Mouse (Mus musculus): ENCODE data around the gene Npy4r. TPM values are rescaled to one million over a fixed set of nuclear protein-coding genes. Genes with fewer than 3 reads are reported as not detected.

Gene Npy4r
- polyA plus RNA-seq, 1 experiment from 2014 or later = 0.19 TPM

DNA sequence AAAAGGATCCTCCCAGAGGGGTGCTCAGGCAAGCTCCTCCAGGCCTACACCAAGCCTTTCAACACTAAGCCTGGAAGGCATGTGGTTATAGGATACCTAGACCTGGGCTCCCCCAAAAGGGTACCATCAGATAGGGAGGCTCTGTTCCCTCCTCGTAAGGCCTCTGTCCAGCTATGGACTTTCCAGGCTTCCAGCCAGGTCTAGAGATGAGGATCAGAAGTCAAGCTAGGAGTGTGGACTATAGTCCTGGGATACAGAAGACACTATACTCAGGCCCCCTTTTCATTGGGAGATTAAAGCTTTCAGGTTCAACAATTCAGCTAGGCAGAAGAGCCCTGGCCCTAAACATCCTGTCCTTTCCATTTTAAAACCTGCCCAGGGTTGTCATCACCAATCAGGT, 30.8 kb upstream of the Npy4r start:
- ATAC-seq (ENCODE audit: insufficient number of reproducible peaks, insufficient read depth, low FRiP score, low read depth) = no peak
- Histone ChIP-seq H3K27me3 (ENCODE audit: control insufficient read depth, insufficient read depth, low read length) (no peaks in the 10 kb centered on the region), H3K27ac (ENCODE audit: low read length) (no peak overlapping the region), H3K9me3 (ENCODE audit: control insufficient read depth, low read depth, low read length) (peaks cover 6% of the 10 kb centered on the region; the same call in 1 of the 2 replicates), H3K4me2 (replicated peaks; ENCODE audit: low read depth, low read length) (no peak overlapping the region), H3K36me3 (ENCODE audit: control insufficient read depth, insufficient read depth, low read length) (no peaks in the 10 kb centered on the region), H3K4me3 (ENCODE audit: low read depth, low read length) (no peak overlapping the region), H3K9ac (replicated peaks; ENCODE audit: low read depth, low read length) (no peak overlapping the region), H3K4me1 (ENCODE audit: control insufficient read depth, insufficient read depth, low read length) (no peaks in the 10 kb centered on the region)
- WGBS = 96% methylated on average over 1 of the region's 1 CpGs

DNA sequence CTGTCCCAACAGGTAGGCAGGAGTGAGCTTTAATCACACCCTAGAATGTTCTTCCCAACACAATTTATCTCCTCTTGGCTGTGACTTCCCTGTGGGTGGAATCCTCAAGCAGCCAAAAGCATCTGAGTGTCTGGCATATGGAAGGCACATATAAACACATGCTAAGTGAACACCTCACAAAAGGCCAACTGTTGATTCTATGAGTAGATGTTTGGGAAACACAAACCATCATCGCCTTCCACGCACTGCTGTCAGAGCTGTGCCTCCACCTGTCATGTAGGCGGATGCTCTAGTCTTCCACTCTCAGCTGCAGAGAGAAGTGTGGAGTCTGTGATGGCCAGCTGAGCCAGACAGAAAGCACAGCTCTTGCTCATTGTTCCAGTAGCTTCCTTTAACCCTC, 27.1 kb upstream of the Npy4r start:
- Histone ChIP-seq H3K4me1 (ENCODE audit: control insufficient read depth, insufficient read depth, low read length) (no peaks in the 10 kb centered on the region), H3K9me3 (ENCODE audit: control insufficient read depth, low read depth, low read length) (peaks cover 6% of the 10 kb centered on the region; the same call in 1 of the 2 replicates), H3K27ac (ENCODE audit: low read length) (no peak overlapping the region), H3K9ac (replicated peaks; ENCODE audit: low read depth, low read length) (no peak overlapping the region), H3K36me3 (ENCODE audit: control insufficient read depth, insufficient read depth, low read length) (no peaks in the 10 kb centered on the region), H3K27me3 (ENCODE audit: control insufficient read depth, insufficient read depth, low read length) (no peaks in the 10 kb centered on the region), H3K4me3 (ENCODE audit: low read depth, low read length) (no peak overlapping the region), H3K4me2 (replicated peaks; ENCODE audit: low read depth, low read length) (no peak overlapping the region)
- WGBS = 85% methylated on average over 3 of the region's 3 CpGs
- ATAC-seq (ENCODE audit: insufficient number of reproducible peaks, insufficient read depth, low FRiP score, low read depth) = no peak

DNA sequence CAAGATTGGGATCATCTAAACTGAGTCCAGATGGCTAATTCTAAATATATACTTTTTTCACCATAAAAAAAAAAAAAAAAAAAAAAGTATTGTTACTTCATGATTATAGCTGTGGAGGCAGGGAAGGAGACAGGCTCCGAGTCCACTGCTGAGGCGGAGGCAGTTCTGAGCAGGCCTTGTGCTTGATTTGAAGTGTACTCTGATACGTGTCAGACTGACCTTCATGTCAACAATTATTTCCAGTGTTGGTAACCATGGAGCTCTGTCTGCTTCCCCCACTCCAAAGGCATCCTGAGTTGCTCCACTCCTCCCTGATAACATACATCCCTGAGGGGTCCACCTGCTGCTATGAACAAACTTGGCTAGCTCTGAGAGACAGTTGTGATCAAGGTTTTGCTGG, 18.8 kb upstream of the Npy4r start:
- WGBS = 83% methylated on average over 3 of the region's 3 CpGs
- Histone ChIP-seq H3K4me1 (ENCODE audit: control insufficient read depth, insufficient read depth, low read length) (no peaks in the 10 kb centered on the region), H3K9me3 (ENCODE audit: control insufficient read depth, low read depth, low read length) (no peaks in the 10 kb centered on the region), H3K9ac (replicated peaks; ENCODE audit: low read depth, low read length) (no peak overlapping the region), H3K27ac (ENCODE audit: low read length) (no peak overlapping the region), H3K4me2 (replicated peaks; ENCODE audit: low read depth, low read length) (no peak overlapping the region), H3K4me3 (ENCODE audit: low read depth, low read length) (no peak overlapping the region), H3K36me3 (ENCODE audit: control insufficient read depth, insufficient read depth, low read length) (no peaks in the 10 kb centered on the region), H3K27me3 (ENCODE audit: control insufficient read depth, insufficient read depth, low read length) (no peaks in the 10 kb centered on the region)
- ATAC-seq (ENCODE audit: insufficient number of reproducible peaks, insufficient read depth, low FRiP score, low read depth) = no peak

DNA sequence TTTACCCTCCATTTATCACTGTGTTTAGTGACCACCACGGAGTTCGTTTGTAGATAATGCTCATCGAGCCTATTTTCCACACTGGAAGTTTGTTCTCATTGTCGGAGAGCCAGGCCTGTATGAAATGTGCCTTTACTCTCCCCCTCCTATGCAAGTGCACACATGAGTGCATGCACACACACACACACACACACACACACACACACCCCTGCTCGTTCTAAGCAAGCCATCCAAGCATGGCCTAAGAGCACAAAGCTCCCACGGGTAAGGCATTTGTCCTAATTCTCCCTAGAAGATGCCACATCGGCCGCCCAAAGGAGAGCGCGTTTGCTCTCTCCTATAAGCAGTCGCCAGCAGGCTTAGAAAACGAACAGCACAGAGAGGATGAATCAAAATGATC, 3.5 kb upstream of the Npy4r start:
- Histone ChIP-seq H3K4me2 (replicated peaks; ENCODE audit: low read depth, low read length) (no peak overlapping the region), H3K9ac (replicated peaks; ENCODE audit: low read depth, low read length) (no peak overlapping the region), H3K27ac (ENCODE audit: low read length) (no peak overlapping the region), H3K27me3 (ENCODE audit: control insufficient read depth, insufficient read depth, low read length) (no peaks in the 10 kb centered on the region), H3K36me3 (ENCODE audit: control insufficient read depth, insufficient read depth, low read length) (no peaks in the 10 kb centered on the region), H3K4me1 (ENCODE audit: control insufficient read depth, insufficient read depth, low read length) (peaks cover 5% of the 10 kb centered on the region; the same call in 1 of the 2 replicates), H3K4me3 (ENCODE audit: low read depth, low read length) (no peak overlapping the region), H3K9me3 (ENCODE audit: control insufficient read depth, low read depth, low read length) (no peaks in the 10 kb centered on the region)
- 65% methylated on average over 12 of the region's 12 CpGs for WGBS
- no peak for ATAC-seq (ENCODE audit: insufficient number of reproducible peaks, insufficient read depth, low FRiP score, low read depth)

DNA sequence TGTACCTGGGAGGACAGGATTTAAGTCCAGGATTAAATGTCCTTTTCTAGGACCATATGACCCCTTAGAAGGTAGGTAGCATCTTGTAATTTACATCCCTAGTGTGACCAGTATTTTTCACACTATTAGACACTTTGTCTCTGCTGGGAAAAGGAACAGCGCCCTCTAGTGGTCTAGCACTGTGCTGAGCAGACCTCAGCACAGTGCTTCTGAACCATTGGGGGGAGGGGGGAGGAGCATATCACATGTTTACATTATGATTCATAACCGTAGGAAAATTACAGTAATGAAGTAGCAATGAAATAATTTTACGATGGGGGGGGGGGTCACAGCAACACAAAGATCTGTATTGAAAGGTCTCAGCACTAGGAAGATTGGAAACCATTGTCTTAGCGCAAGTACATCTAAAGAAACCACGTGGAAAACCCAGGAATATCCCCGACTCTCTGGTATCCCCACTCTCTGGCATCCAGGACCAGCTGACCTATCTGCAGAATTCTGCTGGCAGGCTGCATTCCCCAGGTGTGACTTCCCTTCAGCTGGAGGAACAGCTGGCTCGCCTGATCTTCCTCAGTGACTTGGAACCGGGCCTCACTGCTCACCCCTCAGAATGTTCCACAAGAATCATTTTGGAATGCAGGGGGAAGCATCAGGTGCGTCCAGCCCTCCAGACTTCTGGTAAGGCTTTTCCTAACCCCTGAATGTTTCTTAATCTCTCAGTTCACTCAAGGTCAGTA, 2.5 kb upstream of the Npy4r start:
- no peak overlapping the region for H3K9ac ChIP-seq (replicated peaks; ENCODE audit: low read depth, low read length)
- peaks cover 5% of the 10 kb centered on the region; the same call in 1 of the 2 replicates for H3K4me1 ChIP-seq (ENCODE audit: control insufficient read depth, insufficient read depth, low read length)
- no peak overlapping the region for H3K4me3 ChIP-seq (ENCODE audit: low read depth, low read length)
- peak; percentile 68; the same call in 1 of the 2 replicates for ATAC-seq (ENCODE audit: insufficient number of reproducible peaks, insufficient read depth, low FRiP score, low read depth)
- no peak overlapping the region for H3K27ac ChIP-seq (ENCODE audit: low read length)
- H3K9me3 ChIP-seq (ENCODE audit: control insufficient read depth, low read depth, low read length) = no peaks in the 10 kb centered on the region
- WGBS = 50% methylated on average over 9 of the region's 9 CpGs
- H3K4me2 ChIP-seq (replicated peaks; ENCODE audit: low read depth, low read length) = no peak overlapping the region
- no peaks in the 10 kb centered on the region for H3K36me3 ChIP-seq (ENCODE audit: control insufficient read depth, insufficient read depth, low read length)
- H3K27me3 ChIP-seq (ENCODE audit: control insufficient read depth, insufficient read depth, low read length) = no peaks in the 10 kb centered on the region

DNA sequence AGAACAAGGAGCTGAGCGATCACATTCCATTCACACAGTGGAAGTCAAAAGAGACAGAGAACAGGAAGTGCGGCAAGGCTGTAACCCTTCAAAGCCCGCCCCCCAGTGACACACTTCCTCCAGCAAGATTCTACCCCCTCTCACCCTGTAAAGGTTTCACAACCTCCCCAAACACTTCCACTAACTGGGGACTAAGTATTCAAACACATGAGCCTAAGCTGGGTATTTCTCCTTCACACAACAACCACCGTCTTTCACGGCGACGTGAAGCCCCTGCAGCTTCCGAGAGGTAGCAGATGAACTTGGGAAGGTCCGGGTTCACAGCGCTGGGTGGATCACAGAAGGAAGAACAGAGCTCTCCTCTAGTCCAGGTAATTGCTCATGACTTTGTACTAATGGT, 9.4 kb downstream of the Npy4r start:
- H3K4me1 ChIP-seq (ENCODE audit: control insufficient read depth, insufficient read depth, low read length) = no peaks in the 10 kb centered on the region
- no peaks in the 10 kb centered on the region for H3K9me3 ChIP-seq (ENCODE audit: control insufficient read depth, low read depth, low read length)
- ATAC-seq (ENCODE audit: insufficient number of reproducible peaks, insufficient read depth, low FRiP score, low read depth) = no peak
- H3K36me3 ChIP-seq (ENCODE audit: control insufficient read depth, insufficient read depth, low read length) = no peaks in the 10 kb centered on the region
- no peak overlapping the region for H3K4me2 ChIP-seq (replicated peaks; ENCODE audit: low read depth, low read length)
- H3K9ac ChIP-seq (replicated peaks; ENCODE audit: low read depth, low read length) = no peak overlapping the region
- H3K27ac ChIP-seq (ENCODE audit: low read length) = no peak overlapping the region
- WGBS = 89% methylated on average over 10 of the region's 10 CpGs
- H3K27me3 ChIP-seq (ENCODE audit: control insufficient read depth, insufficient read depth, low read length) = no peaks in the 10 kb centered on the region
- no peak overlapping the region for H3K4me3 ChIP-seq (ENCODE audit: low read depth, low read length)

DNA sequence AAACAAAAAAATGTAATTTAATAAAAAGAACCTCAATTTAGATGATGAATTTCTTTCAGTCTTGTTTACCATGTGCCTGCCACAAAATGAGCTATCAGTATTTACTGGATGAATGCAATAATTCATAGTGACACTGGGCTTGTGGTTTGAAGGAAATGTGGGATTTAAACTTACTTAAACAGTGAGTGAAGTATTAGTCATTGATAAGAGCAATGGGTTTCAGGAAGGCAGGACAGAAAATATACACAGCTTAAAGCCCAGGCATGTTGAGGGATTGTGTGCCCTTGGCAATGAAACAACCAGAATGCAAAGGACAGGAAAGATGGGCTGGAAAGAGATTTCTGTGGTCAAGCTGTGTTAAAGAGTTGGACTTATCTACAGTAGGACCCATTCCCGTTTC, 10.0 kb downstream of the Npy4r start:
- WGBS = 48% methylated on average over 1 of the region's 1 CpGs
- no peaks in the 10 kb centered on the region for H3K36me3 ChIP-seq (ENCODE audit: control insufficient read depth, insufficient read depth, low read length)
- H3K27ac ChIP-seq (ENCODE audit: low read length) = no peak overlapping the region
- no peaks in the 10 kb centered on the region for H3K4me1 ChIP-seq (ENCODE audit: control insufficient read depth, insufficient read depth, low read length)
- H3K4me2 ChIP-seq (replicated peaks; ENCODE audit: low read depth, low read length) = no peak overlapping the region
- H3K27me3 ChIP-seq (ENCODE audit: control insufficient read depth, insufficient read depth, low read length) = no peaks in the 10 kb centered on the region
- no peak overlapping the region for H3K9ac ChIP-seq (replicated peaks; ENCODE audit: low read depth, low read length)
- H3K4me3 ChIP-seq (ENCODE audit: low read depth, low read length) = no peak overlapping the region
- no peaks in the 10 kb centered on the region for H3K9me3 ChIP-seq (ENCODE audit: control insufficient read depth, low read depth, low read length)
- no peak for ATAC-seq (ENCODE audit: insufficient number of reproducible peaks, insufficient read depth, low FRiP score, low read depth)

DNA sequence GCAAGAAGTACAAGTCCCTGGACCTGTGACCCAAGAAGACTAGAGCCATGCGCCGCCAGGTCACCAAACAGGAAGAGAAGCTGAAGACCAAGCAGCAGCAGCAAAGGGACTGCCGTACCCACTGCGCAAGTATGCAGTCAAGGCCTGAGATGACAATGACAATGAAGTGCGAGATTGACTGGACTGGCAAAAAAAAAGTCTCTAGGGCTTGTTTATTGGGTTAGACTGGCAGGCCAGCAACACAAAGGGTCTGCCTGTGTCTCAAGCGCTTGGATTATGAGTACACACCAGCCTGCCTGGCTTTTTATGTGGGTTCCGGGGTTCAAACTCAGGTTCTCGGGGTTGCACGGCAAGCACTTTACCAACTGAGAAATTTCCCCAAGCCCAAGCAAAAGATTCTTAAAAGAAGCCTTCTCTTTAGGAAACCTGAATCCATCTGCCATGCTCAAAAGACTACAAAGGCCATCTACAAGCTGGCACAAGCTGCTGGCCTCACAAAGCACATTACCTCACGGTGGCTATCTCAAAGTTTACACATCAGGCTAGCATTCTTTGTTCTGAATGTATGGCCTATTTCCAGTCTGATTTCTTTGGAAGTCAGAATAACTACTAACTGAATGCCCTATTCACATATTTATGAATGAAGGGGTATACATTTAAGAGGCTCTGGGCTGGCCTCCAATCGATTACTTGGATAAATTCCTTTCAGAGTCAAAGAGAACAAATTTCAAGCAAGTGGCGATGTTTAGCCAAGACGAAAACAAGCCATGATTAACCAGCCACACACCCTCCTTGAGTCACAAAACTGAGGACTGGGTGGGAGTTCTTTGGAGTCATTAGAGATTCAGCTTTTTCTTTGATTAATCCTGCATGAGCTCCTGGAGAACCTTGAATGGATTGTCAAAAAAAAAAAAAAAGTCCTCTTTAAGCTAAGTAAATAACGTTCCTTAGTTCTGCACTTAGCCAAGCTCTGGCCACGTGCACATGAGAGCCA, 12.3 kb downstream of the Npy4r start:
- Histone ChIP-seq H3K36me3 (ENCODE audit: control insufficient read depth, insufficient read depth, low read length) (no peaks in the 10 kb centered on the region), H3K9ac (replicated peaks; ENCODE audit: low read depth, low read length) (no peak overlapping the region), H3K9me3 (ENCODE audit: control insufficient read depth, low read depth, low read length) (no peaks in the 10 kb centered on the region), H3K4me1 (ENCODE audit: control insufficient read depth, insufficient read depth, low read length) (no peaks in the 10 kb centered on the region), H3K27me3 (ENCODE audit: control insufficient read depth, insufficient read depth, low read length) (no peaks in the 10 kb centered on the region), H3K27ac (ENCODE audit: low read length) (no peak overlapping the region), H3K4me3 (ENCODE audit: low read depth, low read length) (no peak overlapping the region), H3K4me2 (replicated peaks; ENCODE audit: low read depth, low read length) (no peak overlapping the region)
- WGBS = 75% methylated on average over 15 of the region's 15 CpGs
- ATAC-seq (ENCODE audit: insufficient number of reproducible peaks, insufficient read depth, low FRiP score, low read depth) = no peak
